Mouse (Mus musculus) brain, embryonic 14.5 days (tissue): Measurements from ENCODE around the gene Slc7a12.

Experiments
- CTCF ChIP-seq: fragments of 200-500 bp; IDR thresholded peaks from 2 replicates; pipeline ENCODE4 v1.5.1; 2012; ENCODE audit warnings: inconsistent platforms, mild to moderate bottlenecking, moderate library complexity, borderline replicate concordance; ENCODE audit not compliant: insufficient read depth, insufficient read length; ENCODE audit errors: extremely low read depth
- POLR2A ChIP-seq: fragments of 200-500 bp; IDR thresholded peaks from 2 replicates; pipeline ENCODE4 v1.6.1; 2012; ENCODE audit warnings: mild to moderate bottlenecking, inconsistent platforms, borderline replicate concordance; ENCODE audit not compliant: poor library complexity, insufficient read depth, insufficient read length, severe bottlenecking; ENCODE audit errors: extremely low read depth

DNA sequence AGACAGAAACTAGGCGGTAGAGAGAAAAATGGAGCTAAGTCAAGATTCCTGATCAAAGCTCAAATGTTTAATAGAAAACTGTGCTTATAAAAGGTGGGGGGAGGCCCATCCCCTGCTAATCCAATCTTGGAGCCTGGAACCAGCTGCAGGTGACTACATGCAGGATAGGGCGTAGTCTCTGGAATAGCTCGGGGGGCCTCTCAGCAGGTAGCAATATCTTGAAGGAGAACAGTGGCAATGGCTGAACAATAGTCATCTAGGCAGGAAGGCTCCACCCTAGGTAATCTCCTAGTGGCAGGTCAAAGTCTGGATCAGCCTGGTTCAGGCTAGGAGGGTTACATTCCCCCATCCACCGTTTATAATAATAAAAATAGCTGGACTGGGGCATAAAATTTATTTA, 34.5 kb upstream of the Slc7a12 start:
- TF ChIP-seq CTCF: no peak
- TF ChIP-seq POLR2A: no peak
